Mouse (Mus musculus): ENCODE results near the gene Lbhd2. TPM values are rescaled to one million over a fixed set of nuclear protein-coding genes. Genes with fewer than 3 reads are reported as not detected.

Gene Lbhd2
- total RNA-seq, 2 experiments from 2014 or later: 1.4 to 4.0 TPM

DNA sequence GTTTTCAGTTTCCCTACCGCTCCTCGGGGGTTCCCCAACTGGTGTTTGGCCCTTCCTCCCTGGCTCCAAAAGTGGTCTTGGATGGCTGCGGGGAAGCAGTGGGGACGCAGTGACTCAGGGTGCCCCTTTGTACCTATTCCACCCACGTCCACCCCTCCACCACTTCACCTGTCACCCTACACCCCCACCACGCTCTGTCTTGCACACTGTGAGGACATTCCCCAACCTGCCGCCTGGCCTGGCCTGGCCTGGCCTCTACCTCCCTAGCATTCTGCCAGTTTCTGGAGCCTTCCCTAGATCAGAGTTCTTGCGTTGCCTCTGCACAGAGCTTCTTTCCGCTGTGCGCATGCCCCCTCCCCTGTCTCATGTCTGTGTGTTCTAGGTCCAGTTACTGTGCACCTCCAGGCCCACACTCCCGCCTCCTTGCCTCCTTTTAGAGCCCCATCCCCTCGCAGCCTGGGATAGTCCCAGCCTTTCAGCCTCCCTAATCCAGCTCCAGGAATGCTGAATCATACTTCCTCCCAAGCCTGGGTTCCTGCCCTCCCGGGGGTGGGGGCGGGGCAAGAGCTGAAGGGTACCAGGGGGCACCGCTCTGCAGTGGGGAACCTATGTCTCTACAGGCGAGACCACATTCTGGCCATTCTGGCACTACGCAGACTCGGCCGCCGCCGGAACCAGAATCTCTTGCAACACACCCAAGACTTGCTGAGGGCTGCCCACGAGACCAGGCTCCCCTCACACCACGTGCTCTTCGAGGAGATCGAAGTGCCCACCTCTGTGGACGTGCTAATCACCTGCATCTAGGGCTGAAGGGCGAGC, 23.6 kb downstream of the Lbhd2 start:
- DNase-seq: no peak
- intact Hi-C loops (cut with DNase I): no loop called here

DNA sequence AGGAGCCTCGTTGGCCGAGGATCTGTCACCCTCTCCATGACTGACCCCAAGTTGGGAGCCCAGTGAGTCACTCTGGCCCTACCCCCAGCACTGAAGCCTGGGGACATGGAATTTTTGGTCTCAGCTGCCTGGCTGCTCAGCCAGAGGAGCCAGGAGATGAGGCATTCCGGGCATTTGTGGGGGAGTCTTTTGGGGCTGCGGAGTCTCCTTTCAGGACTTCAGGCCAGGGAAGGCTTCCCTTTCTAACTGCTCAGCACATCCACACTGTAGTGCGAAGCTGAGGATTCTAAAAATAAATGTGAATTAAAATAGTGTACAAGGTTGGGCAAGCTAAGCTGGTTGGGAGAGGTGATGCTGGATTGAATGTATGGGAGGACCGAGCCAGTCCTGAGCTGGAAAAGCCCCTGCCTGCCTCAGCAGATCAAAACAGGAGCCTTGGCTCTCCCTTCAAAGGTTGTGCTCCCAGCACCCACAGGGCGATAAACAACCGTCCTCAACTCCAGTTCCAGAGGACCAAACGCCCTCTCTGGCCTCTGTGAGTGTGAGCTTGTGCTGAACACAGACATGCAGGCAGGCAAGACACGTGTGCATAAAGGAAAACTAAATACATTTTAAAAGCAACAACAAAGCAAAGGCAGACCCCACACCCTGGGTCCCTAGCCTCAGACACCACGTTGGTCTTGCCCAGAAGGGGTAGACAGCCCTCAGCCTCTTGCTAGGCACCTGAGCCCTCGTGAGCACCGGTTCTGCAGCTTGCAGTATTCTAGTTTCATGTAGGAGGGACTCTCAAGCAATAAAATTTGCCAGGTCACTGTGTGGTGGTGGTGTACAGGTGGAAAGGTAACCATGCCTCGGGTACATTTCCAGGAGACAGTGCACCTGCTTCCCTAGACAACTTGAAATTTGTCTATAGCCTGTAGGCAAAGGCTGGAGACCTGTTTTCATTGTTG, 24.5 kb downstream of the Lbhd2 start:
- intact Hi-C loops (cut with DNase I): no loop called here
- DNase-seq: no peak

DNA sequence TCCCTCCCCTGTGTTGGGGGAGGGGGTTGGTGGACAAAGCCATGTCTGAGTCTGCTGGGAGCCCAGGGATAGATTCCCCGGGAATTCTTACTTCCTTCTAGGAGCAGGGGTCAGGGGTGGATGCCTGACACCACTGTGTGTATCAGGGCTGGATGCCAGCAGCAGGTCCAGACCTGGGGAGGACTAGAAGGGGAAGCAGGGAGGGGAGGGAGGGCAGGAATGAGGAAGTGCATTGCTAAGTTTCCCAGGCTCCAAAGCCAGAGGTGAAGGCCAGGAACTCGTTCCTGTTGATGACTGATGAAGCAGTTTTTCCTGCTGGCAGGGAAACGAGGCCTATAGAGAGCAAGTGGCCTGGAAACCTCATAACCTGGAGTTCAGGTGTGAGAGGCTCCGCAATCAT, 25.5 kb downstream of the Lbhd2 start:
- no peak for DNase-seq
- intact Hi-C loops (cut with DNase I): no loop called here

DNA sequence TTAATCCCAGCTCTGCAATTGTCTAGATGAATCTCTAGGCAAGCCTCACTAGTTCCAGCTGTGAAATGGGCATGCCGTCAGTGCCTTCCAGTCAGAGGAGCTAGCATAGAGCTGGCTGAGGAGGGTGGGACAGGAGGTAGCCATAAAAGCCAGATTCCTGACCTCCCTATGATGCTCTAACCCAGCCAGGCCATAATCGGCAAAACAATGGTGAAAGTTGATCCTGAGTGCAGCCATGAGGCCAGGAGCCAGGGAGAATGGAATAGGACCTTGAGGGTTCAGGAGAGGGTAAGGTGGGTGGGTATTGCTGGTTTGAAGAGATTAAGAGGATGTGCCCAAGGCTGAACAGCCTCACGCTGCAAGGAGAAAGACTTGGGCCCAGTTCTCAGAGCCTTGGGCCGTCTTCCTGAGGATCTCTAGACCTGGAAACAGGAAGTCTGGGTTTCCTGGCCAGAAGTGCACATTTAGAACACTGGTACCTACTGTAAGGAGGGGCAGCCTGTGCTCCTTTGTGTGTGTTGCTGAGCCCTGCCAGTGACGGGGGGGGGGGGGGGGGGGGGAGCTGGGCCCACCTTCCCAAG, 26.2 kb downstream of the Lbhd2 start:
- intact Hi-C loops (cut with DNase I): no loop called here
- DNase-seq: no peak

DNA sequence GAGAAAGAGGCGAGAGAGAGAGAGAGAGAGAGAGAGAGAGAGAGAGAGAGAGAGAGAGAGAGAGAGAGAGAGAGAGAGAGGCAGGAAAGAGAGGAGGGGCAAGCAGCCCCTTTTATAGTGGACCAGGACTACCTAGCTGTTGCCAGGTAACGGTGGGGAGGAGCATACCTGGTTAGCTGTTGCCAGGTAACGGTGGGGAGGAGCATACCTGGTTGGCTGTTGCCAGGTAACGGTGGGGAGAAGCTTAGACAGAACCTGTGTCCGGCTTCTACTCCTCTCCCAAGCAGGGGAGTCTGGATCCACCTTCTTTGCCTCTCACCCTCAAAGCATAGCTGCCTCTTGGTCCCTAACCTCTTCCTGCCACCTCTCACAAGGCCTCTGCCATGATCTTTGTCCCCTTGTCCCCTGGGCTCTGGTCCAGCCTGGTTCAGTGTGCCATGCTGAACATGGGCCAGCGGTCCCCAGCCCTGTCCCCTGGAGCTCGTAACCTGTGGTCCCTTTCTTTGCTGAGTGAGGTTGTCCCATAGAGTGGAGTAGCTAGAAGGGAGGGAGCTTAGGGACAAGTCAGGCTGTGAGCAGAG, 27.6 kb downstream of the Lbhd2 start:
- DNase-seq: no peak
- intact Hi-C loops (cut with DNase I): no loop called here

DNA sequence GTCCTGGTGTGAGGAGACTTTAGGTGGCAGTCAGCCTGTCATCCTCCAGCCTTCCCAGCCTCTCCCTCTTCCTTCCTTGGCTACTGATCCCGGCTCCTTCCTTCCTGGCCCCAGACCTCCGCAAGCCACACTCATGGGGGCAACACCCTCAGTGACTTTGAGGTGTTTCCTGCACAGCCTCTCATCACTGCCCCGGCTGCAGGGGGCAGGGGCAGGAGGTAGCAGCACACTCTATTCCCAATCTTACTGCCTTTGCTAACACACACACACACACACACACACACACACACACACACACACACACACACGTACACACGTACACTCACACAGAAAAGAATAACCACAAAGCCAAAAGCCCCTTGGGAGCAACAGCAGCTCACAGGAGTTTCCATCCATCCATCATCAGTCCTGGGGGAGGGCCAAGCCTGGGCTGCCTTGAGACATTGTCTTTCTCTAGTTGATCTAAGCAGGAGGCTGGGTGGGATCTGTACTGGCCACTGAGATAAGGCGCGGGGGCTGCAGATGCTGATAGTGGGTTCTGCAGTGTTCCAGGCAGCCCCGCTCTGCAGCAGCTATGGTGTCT, 28.2 kb downstream of the Lbhd2 start:
- no peak for DNase-seq

DNA sequence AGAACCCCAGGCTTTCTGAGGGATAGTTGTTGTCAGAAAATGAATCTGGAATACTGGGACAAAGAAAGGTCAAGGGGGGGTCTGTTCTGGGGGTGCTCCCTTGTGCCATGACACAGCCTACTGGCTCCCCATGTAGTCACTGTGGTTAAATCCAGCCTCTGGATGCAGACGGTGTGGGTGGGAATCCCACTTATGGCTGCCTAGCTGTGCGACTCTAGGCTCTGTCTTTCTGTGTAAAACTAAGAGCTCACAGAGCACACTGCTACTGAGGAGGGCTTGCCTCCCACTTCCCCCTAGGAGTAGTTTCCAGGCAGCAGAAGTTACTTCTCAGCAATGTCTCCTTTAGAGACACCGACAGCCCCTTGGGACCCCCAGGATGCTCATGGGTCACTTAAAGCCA, 29.6 kb downstream of the Lbhd2 start:
- no peak for DNase-seq
- intact Hi-C loops (cut with DNase I): no loop called here

More for the DNA sequence above, 28.2 kb downstream of the Lbhd2 start:
- intact Hi-C loops (cut with DNase I): no loop called here

DNA sequence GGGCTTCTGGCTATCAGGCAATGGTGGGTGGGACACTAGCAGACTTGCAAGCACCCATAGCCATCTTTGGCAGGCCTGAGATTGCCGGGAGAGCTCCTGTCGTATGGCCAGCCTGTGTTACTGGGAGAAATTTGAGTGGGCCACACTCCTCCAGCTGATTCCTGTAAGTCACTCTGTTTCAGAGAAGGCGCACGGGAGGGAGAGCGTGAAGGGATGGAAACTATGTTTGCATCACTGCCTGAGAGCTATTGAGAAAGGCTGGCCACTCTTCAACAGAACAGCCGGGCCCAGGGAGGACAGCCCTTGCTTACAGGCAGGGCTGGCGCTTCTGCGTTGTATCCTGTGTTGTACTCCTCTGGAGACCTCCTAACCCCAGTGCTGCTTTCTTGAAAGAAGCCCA, 30.0 kb downstream of the Lbhd2 start:
- intact Hi-C loops (cut with DNase I): no loop called here
- no peak for DNase-seq

DNA sequence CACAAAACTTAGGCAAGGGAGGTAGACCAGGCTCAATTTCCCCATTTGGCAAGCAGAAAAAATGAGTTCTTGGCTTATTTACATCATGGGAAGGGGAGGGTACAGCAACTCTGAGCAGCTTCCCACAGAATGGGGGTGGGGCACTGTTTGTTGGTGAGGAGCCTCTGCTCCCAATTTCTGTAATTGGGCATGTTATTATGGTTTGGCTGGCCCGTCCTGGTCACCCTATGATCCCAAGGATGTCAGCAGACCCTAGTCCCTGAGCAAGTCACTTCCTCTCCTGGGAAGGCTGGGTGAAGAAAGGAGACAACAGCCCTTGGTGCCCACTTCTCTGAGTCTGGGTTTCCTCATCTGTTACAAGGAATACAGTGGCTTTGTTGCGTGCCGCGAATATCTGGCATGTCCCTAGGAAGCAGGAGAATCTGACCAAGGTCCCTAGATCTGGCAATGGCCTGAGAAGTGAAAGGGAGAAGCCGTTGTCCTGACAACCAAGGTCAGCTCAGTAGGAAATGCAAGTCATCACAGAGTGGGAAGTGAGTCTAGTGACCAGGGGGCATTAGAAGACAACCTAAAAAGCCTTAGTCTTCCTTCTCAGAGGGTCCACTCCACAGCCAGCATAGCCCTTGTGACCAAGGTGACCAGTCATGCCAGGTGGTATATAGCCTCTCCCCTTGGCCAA, 30.8 kb downstream of the Lbhd2 start:
- DNase-seq: no peak
- intact Hi-C loops (cut with DNase I): no loop called here

DNA sequence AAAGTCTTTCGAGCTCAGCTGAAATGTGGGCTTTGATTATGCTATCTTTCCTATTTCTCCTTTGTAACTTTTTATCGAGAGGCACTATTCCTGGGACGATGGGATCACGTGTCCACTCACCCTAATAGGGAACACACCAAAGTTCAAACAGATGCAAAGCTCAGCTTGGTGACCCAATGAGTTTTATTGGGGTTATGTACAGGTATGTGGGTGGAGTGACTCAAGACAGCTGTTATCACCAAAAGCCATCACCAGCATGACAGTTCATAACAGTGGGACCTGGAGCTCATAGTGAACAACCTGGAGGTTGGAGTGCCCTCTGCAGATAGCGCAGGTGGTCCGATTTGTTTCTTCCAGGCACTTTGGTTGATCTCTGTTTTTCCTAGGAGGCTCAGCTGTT, 32.2 kb downstream of the Lbhd2 start:
- intact Hi-C loops (cut with DNase I): no loop called here
- no peak for DNase-seq

DNA sequence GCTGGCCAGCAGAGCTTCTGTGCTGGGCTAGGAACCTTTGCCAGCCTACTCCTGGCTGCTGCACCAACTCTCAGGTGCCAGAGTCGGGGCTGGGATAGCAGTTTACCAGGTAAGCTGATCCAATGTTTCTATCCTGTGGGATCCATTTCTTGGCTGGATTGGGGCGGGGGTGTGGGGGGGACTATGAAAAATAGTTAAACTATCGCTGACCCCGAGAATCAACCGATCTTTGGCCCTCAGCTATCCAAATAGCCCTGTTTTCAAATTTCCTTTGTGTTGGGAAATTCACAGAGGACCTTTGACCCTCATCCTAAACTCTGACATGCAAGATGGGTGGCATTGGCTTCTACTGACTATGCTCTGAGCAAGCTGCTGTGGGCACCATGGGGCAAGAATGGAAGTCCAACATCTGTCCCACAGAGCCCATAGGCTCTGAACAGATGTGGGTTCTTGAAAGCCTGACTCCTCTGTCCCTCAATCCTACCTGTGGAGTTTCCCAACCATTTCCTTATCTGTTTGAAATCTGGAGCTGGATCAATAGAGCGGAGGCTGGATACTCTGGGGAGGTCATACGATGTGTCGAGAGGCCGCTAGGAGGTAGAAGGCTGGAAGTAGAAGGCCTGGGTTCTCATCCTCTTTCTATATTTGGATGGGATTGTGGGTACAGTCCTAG, 34.2 kb downstream of the Lbhd2 start:
- intact Hi-C loops (cut with DNase I): no loop called here
- no peak for DNase-seq

DNA sequence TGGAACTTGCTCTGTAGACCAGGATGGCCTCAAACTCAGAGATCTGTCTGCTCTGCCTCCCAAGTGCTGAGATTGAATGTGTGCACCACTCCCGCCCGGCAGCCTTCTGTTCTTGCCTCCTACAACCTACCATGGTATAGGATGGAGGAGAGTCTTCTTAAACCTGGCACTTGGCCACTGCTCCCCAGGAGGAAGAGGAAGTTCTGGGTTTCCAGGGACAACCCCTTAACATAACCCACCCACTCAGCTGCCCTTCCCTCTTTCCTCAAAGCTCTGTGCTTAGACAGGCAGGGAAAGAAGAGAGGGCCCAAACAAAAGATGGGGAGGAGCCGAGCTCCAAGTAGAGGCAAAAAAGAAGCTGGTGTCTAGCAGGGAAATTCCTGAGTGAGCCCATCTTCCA, 34.9 kb downstream of the Lbhd2 start:
- intact Hi-C loops (cut with DNase I): no loop called here

DNA sequence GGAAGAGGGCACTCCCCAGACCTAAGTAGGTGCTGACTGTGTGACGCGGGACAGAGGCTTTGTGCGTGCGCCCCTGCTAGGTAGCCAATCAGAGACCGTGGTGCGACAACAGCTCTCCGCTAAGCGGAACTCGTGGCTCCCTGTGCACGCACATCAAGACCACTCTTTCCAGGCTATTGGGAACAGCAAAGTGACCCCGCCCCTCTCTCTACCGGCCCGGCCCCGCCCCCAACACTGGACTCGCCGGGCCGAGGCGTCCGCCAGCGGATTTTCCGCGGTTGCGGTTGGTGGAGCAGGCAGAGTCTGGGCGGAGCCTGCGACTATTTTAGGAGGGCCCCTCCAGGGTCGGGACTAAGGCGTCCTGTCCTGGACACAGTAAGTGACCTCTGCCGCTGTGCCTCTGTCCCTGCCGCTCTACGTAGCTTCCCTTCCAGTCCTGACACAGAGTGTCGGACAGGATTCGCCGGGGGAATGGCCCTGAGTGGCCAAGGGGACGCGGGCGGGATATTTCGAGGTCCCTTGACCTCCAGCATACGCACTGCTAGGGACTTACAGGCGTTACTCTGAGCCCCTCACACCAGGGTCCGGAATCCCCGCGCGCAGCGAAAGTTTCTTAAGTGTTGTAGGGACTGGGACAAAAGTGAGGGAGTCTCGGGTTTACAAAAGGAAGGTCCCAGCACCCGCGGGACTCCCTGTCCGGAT, 35.9 kb downstream of the Lbhd2 start, which contains the start of gene Tnfaip2:
TSS of gene Tnfaip2 (plus strand) at position 161 of the 702 bp plus-strand sequence.
- intact Hi-C loops (cut with DNase I): no loop called here
- DNase-seq: peak; percentile 38

More for the DNA sequence above, 34.9 kb downstream of the Lbhd2 start:
- no peak for DNase-seq

DNA sequence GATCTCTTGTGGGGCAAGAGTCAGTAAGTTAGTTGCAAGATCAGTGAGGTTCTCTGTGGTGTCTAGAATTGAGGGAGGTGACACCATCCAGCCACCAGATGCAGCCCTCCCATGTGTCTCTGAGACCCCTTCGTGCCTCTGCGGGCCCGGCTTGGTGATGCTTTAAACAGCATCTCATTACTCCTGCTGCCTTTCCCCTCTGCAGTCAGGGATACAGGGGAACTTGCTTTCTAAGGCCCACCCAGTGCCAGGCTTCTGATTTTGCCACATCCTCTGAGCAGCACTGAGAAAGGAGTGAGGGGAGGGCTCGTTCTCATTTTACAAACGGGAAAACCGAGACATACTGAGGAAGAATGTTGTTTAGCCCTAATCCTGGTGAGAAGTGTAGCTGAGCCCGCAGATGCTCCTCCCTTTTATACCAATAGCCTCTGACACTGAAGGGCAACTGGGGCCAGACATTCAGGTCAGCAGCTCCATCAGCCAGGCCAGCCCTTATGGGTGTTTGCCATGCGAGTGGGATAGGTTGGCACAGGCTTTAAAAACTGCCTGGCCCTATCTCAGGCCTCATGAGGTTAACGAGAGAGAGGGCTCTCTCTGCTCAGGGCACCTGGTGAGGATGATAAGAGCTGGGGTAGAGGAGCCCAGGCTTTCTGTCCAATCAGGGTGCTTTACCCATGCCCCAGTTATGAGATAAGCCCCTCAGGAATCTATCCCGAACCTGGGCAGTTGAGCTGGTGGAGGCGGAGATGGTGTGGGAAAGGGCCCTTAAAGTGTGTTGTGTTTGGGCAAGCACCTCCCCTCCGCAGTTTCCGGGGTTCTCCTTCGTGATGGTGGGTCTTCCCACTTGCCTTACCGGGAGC, 36.6 kb downstream of the Lbhd2 start:
- intact Hi-C loops (cut with DNase I): no loop called here
- no peak for DNase-seq

DNA sequence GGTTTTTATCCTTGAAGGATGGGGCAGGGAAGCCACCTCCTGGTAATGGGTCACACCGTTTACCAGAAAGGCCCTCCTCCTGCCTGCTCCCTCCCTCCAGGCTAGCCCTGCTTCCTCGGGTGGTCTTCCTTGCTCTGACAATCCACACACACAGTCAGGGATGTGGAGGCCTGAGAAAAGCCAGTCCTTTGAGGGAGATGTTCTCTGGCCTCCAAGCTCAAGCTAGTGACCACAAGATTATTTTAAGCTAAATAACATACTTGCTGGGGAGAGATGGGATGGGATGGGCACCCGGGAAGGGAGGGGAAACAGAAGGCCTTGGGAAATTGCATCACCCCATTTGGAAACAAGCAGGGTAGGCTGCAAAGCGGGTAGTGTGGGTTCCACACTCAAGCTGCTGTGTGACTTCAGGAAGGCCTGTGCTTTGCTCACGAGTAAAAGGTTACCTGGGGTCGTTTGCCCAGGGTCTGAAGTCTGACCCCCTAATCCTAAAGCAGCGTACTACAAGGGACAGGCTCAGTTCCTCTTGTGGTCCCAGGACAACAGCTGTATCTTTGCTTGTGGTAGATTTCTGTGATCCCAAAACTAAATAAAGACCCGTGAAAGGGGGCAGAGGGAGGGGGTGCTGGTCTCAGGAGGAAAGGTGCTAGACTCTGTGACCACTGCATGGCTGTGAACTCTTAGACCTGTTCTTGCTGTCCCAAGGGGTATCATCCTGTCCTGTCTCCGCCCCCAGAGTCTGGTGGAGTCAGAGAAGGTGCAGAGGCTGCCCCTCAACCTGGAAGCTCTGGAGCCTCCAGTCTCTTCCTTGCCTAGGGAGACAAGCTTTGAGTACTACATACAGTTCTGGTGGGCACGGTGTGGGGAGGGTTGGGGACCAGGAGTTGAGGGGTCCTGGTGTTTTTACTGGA, 37.6 kb downstream of the Lbhd2 start:
- intact Hi-C loops (cut with DNase I): no loop called here
- no peak for DNase-seq

DNA sequence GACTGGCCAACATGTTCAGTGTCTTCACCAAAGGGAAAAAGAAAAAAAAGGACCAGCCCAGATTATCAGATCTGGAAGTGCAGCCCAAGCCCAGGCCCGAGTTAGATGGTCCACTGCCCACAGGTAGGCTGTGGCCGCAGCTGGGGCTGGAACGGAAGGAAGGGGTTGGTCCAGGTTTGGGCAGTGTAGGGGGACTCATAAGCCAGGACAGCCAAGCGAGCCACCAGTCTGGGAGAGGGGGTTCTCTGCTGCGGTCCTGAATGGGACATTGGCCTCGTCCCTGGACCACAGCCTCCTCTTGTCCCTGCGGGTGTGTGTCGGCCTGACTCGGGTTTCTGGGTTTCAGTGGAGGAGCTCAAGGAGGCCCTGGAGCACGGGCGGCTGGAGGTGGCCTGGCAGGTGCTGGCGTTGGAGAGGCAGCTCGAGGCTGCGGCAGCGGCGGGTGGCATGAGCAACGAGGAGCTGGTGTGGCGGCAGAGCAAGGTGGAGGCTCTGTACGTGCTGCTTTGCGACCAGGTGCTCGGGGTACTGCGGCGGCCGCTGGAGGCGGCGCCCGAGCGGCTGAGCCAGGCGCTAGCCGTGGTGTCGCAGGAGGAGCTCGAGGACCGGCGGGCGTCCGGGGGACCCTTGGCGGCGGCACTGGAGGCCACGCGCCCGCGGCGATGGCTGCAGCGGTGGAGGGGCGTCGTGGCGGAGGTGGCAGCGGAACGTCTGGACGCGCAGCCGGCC, 38.7 kb downstream of the Lbhd2 start:
- intact Hi-C loops (cut with DNase I): no loop called here
- no peak for DNase-seq

All from left cerebral cortex, postnatal 4 days (tissue).